Mouse (Mus musculus): Measurements from ENCODE around the gene Usp21.
"Not testable (repeated sequence)": the region's sequence is repeated elsewhere in the genome, so short reads cannot be mapped to it uniquely, and the experiment has no call there.

The Usp21 gene

DNA sequence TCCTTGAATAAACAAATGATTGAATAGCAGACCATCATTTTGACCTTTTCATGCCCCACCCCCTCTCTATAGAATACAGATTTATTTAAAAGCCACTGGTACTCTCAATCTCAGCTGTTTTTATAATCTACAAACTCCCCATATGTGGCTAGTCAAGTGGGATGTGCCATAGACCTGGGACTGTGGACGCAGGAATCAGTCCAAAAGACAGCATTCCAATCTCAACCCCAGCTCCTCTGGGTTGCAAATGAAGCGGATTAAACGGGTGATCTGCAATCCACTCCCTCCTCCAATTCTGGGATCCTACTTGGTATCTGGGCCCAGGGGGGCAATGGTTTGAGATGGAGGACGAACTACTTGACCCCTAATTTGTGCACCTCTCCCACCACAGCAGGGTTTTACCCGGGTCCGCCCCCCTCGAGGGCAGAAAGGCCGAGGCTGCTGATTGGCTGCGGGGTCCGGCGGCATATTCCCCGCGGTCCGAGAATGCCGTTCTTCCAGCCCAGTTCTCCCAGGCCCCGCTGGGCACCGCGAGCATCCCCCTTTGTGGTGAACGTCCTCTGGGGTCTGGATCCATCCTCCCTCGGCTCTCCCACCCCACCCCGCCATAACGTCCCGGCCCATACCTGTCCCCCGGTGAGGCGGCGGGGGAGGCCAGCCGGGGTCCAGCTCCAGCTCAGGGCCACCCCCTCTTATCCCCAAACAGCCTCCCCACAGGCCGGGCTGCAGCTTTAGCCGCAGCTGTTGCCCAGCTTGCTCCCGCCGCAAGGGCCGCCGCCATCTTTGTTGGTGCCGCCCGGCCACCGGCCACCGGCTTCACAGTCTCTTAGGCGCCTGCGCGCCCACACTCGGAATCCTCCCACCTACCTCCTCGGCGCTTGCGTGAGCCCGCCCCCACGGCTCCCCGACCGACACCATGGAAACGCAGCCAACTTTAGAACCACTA, at the start of gene Usp21:
Gene Usp21, minus strand, starts transcription at position 856 of the 946 bp plus-strand sequence.
- ATAC-seq (ENCODE audit: low TSS enrichment) = peak; percentile 90

DNA sequence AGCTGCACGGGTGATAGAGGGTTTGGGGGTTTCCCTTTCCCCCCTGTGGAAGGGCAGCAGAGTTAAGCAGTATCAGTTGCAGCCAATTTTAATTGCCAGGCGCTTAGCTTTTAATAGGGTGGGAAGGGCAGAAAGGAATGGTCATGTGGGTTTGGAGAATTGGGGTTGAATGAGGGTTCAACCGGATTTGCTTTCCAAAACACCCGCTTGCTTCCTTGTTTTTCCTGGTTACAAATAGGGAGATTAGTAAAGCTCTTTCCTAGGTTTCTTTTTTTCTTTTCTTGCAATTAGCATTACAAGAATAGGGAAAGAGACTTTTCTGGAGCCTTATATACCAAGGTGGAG, 42.4 kb upstream of the Usp21 start:
- no peak for ATAC-seq (ENCODE audit: low TSS enrichment)

DNA sequence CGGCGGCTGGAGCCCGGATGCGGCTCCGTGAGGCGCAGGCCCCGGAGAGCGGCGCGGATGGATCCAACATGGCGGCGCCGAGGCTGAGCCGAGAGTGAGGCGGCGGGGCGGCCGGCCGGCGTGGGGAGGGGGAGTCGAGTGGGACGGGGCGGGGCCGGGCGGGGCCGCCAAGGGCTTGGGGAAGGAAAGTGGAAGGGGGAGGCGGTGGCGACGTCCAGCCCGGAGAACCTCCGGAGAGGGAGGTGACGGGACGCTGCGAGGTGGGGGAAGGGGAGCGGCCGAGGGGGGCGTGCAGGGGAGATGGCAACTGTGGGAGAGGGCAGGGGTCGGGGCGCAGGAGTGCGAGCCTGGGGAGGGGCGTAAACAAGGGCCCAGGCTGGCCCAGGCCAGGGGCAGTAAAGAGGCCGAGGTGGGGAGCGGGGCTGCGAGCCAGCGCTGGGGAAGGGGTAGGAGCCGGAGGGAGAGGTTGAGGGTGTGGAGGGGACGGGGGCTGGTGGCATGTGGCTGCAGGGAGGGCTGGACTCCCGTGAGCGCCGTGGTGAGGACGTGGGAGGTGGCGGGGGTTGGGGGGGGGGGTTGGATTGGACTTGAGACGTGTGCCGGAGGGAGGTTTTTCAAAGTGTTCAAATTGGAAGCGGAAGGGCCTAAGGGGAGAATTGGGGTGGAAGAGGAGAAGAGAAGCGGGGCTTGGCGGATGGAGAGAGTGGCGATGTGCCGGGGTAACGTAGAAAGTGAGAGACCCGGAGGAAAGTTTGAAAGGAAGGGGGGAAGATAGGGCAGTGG, 41.8 kb upstream of the Usp21 start:
- peak; percentile 45 for ATAC-seq (ENCODE audit: low TSS enrichment)

DNA sequence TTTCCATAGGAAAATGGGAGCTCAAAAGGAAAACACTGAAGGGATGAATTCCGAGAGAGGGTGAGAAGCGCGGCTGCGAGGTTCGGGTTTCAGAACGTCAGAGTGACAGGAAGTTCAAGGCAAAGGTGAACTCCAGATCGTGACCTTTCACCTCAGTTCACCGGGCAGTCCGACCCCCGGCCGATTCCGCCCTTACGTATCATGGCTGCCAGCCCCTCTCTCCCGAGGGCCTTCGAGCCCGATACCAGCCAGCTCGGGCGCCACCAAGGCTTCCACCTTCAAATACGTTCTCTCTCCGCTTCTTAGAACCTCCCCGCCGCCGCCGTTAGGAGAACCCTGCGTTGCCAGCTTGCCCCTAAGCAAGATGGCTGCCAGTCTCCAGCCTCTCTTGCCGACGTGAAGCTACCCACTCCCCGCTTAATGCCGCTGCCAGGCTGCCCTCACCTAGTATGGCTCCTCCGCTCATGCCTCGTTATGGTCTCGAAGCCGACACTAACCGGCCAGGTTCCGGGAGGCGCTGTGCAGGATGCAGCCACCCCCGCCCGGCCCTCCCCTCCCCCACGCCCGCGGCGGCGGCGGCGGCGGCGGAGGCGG, 41.1 kb upstream of the Usp21 start, which contains the start of gene Dedd:
Gene Dedd, plus strand, starts transcription at position 307 of the 594 bp plus-strand sequence.
- peak; percentile 90 for ATAC-seq (ENCODE audit: low TSS enrichment)

DNA sequence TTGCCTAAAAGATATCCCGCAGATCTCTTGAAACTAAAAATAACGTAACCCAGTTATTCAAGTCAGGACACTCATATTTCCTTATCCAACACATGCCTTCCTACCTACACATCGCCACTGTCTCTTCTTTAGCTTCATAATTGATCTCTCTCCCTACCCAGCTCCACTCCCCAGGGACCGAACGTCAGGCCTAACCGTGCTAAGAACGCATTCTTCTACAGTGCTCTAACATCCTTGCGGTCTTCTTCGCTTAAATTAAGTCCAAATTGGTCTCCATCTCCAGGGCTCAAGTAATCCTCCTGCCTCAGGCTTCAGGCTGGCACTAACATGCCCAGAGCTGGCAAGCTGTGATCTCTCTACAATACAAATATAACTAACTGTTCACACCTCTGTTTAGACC, 40.5 kb upstream of the Usp21 start:
- no peak for ATAC-seq (ENCODE audit: low TSS enrichment)

DNA sequence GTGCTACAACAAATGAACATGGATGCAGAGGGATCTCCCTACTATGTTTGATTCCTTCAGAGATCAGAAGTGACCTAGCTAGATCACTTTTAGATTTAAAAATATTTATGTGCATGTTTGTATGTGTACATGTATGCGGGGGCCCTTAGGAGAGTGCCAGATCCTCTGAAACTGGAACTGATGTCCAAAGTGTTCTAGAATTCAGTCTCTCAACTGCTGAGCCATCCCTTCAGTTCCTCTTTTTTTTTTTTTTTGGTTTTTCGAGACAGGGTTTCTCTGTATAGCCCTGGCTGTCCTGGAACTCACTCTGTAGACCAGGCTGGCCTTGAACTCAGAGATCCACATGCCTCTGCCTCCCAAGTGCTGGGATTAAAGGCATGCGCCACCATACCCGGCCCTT, 38.8 kb upstream of the Usp21 start:
- not testable (repeated sequence) for ATAC-seq (ENCODE audit: low TSS enrichment)

DNA sequence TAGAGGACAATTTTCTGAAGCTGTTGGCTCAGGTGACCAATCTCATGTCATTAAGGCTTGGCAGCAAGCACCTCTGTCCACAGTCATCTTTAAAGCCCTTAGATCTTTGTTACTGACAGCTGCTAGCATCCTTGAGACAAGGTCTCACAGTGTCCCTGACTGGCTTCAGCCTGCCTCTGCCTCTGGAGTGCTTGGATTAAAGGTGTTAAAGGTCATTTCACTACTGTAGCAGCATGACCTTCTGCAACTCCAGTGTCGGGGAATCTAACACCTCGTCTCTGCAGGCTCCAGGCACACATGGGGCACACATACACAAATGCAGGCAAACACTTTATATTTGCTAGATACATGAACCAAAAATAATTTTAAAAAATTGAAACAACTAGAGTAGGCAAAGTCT, 37.8 kb upstream of the Usp21 start:
- ATAC-seq (ENCODE audit: low TSS enrichment) = no peak

DNA sequence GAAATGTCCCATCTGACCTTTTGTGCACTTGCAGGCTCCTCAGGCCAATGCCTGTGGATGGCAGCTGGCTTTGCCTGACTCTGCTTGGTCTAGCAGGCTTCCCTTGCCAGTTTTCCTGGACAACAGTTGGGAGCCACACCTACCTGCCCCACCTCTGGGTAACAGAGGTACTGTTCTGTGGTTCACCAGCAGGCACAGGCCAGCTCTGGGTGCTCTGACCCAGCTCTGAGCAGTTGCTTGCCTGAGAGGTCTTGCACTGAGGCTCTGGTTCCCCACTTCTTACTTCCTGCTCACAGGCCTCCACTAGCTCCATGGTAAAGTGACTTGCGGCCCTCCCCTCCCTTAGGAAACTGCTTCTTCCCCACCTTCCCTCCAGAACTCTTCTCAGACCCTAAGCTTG, 34.2 kb upstream of the Usp21 start:
- ATAC-seq (ENCODE audit: low TSS enrichment) = no peak

DNA sequence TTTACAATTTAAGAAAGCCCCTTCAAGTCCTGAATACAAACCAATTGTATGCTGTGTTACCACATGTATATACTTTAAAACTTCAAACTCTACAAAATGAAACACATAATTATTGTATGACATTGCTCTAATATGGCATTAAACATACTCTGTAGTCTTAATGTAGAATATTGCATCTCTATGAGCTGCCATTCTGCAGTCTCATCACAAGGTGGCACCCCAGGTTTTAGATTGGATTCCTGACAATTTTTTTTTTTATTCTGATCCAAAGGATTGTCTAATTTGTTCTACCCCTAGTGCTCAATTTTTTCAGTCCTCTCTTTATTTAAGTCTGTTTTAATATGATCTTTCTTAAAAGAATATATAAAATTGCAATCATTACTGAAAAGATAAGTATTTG, 33.6 kb upstream of the Usp21 start:
- ATAC-seq (ENCODE audit: low TSS enrichment) = no peak

DNA sequence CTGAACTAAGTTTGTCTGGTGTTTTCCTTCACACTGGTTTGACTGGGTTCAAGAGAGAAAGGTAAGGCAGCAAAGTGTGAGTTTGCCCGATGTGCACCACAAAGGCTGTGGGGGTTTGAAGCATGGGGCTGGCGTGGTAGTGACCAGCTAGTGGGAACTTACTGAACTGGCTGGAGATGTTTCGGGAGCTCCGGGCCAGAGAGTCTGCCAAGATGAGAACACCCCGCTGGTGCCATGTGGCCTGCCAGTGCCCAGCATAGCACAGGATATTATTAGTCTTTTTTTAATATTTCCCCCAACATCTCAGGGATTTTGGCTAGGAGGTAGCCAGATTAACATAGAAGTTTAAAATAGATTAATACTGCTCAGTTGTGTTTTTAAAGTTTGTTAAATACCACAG, 32.4 kb upstream of the Usp21 start:
- no peak for ATAC-seq (ENCODE audit: low TSS enrichment)

DNA sequence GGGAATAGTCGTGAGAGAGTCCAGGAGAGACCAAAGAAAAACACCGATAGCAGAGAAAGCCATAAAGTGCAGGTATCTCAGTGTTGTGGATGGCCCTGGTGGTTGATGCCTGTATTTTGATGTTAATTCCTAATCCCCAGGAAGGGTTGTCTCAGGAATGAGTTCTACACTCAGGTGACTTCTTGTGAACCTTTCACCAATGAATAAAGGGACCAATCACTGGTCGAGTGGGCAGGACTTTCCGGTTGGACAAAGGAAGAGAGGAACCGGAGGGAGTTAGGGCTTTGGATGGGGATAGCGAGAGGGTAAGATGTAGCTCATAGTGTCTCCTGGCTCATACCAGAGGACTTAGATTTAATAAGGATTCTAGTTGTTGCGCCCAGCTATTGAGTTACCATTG, 32.0 kb upstream of the Usp21 start:
- ATAC-seq (ENCODE audit: low TSS enrichment) = no peak

DNA sequence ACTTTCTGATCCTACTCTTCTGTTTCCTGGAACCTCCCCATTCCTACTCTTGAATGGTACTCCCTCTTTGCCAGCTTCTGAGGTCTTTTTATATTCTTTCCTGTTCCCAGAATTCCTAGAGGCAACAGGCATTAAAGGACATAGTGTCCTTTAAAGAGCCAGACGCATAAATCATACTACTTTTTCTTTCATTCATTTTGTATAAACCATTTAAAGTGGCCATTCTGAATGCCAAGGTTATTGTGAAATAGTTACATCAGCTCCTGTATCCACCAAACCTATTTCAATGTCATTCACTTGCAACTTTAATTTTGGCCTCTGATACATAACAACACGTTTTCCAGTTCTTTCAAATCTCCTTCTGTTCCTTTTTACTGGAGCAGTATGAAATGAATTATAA, 21.5 kb upstream of the Usp21 start:
- ATAC-seq (ENCODE audit: low TSS enrichment) = no peak

DNA sequence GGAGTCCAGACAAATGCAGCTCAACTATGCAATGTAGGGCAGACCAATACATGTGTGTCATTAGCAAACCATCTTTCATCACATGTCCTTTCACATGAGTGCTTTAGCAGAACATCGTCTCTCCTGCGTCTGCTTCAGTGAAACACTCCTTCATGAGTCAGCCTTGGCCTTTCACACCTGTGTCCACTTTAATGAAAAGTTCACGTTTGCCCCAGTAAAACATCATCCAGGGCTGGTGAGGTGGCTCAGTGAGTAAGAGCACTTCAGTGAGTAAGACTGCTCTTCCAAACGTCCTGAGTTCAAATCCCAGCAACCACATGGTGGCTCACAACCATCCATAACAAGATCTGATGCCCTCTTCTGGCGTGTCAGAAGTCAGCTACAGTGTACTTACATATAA, 18.4 kb upstream of the Usp21 start:
- ATAC-seq (ENCODE audit: low TSS enrichment) = not testable (repeated sequence)

DNA sequence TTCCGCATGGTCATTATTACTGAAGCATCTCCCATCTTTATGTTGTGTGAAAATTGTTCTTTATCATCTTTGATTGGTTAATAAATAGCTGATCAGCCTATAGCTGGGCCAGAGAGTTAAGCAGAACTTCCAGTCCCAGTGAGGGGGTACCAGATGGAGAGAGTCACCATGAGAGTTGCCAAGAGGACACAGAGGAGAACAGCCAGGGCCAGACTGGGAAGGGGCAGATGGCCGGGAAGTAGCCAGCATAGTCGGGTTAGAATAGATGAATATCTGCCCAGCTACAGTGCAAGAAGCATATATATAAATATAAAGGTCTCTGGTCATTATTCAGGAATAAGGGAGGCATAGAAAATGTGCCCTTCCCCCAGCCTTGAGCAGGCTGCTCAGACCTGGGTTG, 10.4 kb upstream of the Usp21 start:
- ATAC-seq (ENCODE audit: low TSS enrichment) = no peak

DNA sequence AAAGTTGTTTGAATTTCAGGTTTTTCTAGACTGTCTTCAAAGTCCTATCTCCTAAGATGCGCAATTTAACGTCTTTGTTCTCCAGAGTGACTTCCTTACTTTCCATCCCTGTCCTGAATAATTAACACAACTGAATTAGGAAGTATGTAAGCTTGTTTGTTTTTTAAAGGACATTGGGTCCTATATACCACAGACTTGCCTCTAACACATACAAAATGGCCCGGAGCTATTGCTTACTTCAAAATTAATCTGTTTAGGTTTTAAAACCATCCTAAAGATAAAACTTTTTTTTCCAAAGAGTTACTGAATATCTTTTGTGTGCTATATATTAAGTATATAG, 7.2 kb upstream of the Usp21 start:
- ATAC-seq (ENCODE audit: low TSS enrichment) = 0 out of 2 replicates have a peak, but pooled peaks have one; percentile 6

DNA sequence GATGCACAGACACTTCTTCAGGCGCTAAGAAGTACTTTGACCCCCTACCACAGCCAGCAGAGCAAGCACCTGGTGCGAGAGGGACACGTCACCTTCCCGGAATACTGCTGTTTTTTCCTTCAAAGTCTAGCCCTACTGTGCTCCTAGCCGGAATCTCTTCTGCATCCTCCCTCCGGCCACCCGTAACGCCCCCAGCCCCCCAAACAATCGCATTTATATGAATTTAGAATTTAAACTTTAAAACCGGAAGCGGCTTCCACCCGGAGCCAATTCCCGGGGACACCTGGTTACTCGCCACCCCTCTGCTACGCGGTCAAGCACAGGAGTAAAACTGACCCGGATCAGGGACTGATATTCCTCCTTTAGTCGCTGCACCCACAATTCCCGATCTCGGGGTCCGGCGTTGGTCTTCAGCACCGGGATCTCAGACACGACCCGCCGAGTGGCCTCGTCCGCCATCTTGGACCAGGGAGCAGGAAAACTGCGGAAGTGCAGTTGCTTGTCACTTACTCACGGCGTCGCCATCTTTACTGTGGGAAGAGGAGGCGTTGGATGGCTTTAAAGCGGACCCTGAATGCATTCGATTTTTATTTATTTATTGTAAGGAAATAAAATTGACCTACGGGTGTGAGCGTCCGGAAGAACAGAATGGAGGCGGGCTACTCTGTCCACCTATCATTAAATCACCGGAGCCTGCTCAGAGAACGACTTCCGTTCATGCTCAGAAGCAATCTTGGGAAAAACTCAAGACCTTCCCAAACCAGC, 6.7 kb upstream of the Usp21 start, which contains the start of gene Ufc1:
Gene Ufc1, minus strand, starts transcription at position 727 of the 765 bp plus-strand sequence.
- ATAC-seq (ENCODE audit: low TSS enrichment) = peak; percentile 84

DNA sequence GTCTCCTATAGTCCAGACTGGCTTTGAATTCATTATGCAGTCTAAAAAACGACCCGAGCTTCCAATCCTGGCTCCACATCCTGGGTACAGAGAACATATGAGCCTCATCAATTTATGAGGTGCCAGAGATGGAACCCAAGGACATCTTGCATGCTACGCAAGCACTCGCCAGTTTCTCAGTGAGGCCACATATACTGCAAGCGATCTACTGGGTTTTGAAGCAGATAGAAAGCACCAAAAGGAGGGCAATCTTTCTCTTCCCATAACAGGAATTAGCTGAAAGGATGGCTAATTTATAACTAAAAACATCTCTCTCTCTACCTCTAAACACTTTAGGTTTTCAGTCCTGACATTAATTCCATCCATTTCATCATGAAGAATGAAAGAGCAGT, 6.1 kb upstream of the Usp21 start:
- ATAC-seq (ENCODE audit: low TSS enrichment) = peak; percentile 24; the same call in 1 of the 2 replicates

DNA sequence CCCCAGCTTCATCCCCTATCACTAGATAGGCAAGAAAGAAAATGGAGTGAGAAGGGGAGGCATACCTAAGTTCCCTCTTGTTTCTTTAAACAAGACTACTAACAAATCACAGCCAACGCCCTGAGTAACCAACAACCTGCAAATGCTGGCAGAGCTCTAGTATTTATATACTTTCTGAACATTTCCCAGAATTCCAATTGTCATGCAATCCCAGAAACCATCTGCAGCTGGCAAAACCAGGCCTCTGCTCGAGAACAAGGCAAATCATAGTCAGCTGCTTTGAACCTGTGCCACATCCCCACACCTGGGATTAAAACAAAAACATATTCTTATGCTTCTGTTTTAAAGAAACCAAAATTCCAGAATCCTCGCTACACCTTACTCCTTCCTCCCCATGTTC, 5.6 kb upstream of the Usp21 start:
- no peak for ATAC-seq (ENCODE audit: low TSS enrichment)

DNA sequence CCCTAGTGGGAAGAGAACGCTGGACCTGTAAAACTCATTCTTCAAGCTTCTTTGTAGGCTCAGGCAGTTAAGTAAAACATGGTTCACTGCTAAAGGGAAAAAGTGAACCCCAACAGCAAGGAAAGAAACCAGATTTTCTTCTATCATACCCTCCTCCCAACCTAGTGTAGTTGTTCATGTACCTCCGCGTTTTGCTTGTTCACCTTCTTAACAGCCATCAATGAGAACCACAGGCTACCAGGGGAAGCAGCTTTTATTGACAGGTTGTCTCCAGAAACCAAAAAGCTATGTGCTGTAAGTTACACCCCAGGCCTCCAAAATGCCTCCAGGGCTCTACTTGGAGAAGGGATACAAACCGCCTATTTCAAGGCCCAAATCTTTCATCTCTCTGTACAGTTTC, 537 bp upstream of the Usp21 start:
- ATAC-seq (ENCODE audit: low TSS enrichment) = no peak

DNA sequence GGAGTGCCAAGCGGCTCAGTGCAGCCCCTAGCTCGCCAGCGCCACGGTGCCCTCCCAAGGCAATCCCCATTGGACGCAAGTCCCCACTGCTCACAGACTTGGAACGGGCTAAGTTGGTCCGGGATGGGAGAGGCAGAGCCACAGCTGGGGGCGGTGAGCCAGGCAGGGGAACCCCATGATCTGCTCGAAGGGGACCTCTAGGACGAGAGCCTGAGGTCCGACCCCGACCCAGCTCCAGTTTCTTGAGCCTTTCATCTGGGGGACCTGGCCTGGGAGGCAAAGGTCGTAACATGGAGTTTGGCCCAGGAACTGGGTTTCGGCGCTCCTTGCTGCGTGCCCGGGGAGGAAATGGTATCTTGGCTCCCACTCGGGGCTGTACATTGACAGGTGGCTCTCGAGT, 1.3 kb downstream of the Usp21 start:
- no peak for ATAC-seq (ENCODE audit: low TSS enrichment)

DNA sequence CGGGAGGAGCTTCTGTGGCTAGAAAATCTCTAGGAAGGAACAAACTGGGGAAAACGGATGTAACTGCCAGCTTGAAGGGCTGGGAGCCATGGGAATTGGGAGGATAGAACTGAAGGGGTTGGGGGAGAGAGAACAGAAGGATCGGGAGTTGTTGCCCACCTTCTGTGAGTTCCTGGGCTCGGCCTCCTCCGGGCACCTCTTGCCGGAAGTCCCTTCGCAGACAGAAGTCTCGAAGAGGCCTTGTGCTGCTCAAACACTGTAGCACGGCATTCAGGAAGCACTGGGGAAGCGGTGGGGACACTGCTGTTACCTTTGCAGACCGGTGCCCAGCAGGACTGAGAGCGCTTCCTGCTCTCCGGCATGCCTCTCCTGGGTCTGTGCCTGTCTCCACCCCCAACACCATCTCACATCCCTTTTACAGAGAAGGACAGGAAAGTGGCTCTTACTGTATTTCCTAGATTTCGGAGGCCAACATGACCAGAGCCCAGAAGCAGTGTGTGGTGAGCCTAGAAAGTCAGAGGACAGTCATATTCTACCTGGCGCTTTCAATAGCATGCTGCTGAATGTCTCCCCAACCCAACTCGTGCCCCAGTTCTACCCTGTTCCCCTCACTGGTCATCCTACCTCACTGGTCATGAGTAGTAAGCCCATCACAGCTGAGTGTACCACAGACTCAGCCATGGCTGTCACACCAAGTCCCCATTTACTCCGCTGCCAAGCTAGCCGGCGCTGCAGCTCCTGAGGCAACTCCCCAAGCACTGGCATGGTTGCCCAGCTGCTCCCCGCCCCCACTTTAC, 2.5 kb downstream of the Usp21 start:
- ATAC-seq (ENCODE audit: low TSS enrichment) = no peak

Measured in frontal cortex, adult (tissue).